Mouse (Mus musculus) activated CD4-positive, CD25-positive, alpha-beta regulatory T cell, adult 4 months (primary cell): Measurements from ENCODE around the gene Vwa8. TPM values are rescaled to one million over a fixed set of nuclear protein-coding genes. Genes with fewer than 3 reads are reported as not detected.

Source experiments
- ATAC-seq: one replicate; pipeline ENCODE4 v1.8.0; 2017
- polyA plus RNA-seq, 2 experiments: library from polyadenylated mRNA; unstranded; fragments of 100-300 nt; shearing (Covaris generic); gene quantifications; one replicate each; pipeline ENCODE4 v1.2.1; 2017

Gene Vwa8
- polyA plus RNA-seq, 2 experiments from 2014 or later: 7.2 to 8.4 TPM

- ATAC-seq: no peak
These were observed 302.9 kb downstream of the Vwa8 start for GRCm38 (mm10) chr14:79151711-79152110.

GRCm38 (mm10) chr14:79153896-79154295 is 305.0 kb downstream of the Vwa8 start:
- ATAC-seq: no peak

- ATAC-seq: no peak
These were observed 306.1 kb downstream of the Vwa8 start for GRCm38 (mm10) chr14:79154961-79155360.

- no peak for ATAC-seq
These were observed 307.9 kb downstream of the Vwa8 start for GRCm38 (mm10) chr14:79156526-79157411.

- ATAC-seq: no peak
These were observed 308.8 kb downstream of the Vwa8 start for GRCm38 (mm10) chr14:79157451-79158218.

- no peak for ATAC-seq
These were observed 309.3 kb downstream of the Vwa8 start for GRCm38 (mm10) chr14:79158219-79158521.

- ATAC-seq: no peak
These were observed 309.9 kb downstream of the Vwa8 start for GRCm38 (mm10) chr14:79158673-79159200.

GRCm38 (mm10) chr14:79159451-79159850 is 310.6 kb downstream of the Vwa8 start:
- no peak for ATAC-seq

GRCm38 (mm10) chr14:79160486-79160885 is 311.6 kb downstream of the Vwa8 start:
- ATAC-seq: no peak

- ATAC-seq: no peak
These were observed 312.1 kb downstream of the Vwa8 start for GRCm38 (mm10) chr14:79160966-79161365.

GRCm38 (mm10) chr14:79161741-79162140 is 312.9 kb downstream of the Vwa8 start:
- no peak for ATAC-seq

GRCm38 (mm10) chr14:79162678-79163077 is 313.8 kb downstream of the Vwa8 start:
- no peak for ATAC-seq

GRCm38 (mm10) chr14:79164334-79164733 is 315.5 kb downstream of the Vwa8 start:
- no peak for ATAC-seq

- no peak for ATAC-seq
These were observed 316.1 kb downstream of the Vwa8 start for GRCm38 (mm10) chr14:79164925-79165324.

- ATAC-seq: no peak
These were observed 325.7 kb downstream of the Vwa8 start for GRCm38 (mm10) chr14:79174526-79174925.

GRCm38 (mm10) chr14:79177754-79178153 is 328.9 kb downstream of the Vwa8 start:
- no peak for ATAC-seq

GRCm38 (mm10) chr14:79178247-79178646 is 329.4 kb downstream of the Vwa8 start:
- ATAC-seq: no peak

GRCm38 (mm10) chr14:79180078-79180730 is 331.4 kb downstream of the Vwa8 start:
- ATAC-seq: peak; percentile 54

GRCm38 (mm10) chr14:79181748-79182147 is 332.9 kb downstream of the Vwa8 start:
- ATAC-seq: no peak

- ATAC-seq: no peak
These were observed 333.9 kb downstream of the Vwa8 start for GRCm38 (mm10) chr14:79182801-79183200.

GRCm38 (mm10) chr14:79183261-79183660 is 334.4 kb downstream of the Vwa8 start:
- no peak for ATAC-seq

GRCm38 (mm10) chr14:79184071-79184470 is 335.2 kb downstream of the Vwa8 start:
- ATAC-seq: no peak
